Mouse (Mus musculus): ENCODE measurements at regions not wholly inside any gene's neighbourhood (a gene's known extent, or its start where the extent isn't known, plus 50 kb on each side); places are given as distances from the start of the nearest gene placed in this dataset.

GRCm38 (mm10) chr6:98803384-98803949 is 460.9 kb upstream of the Gm765 start:
- 33% methylated on average over 13 of the region's 13 CpGs for WGBS
- Histone ChIP-seq H3K27me3 (ENCODE audit: control insufficient read depth, insufficient read depth, low read length) (no peaks in the 10 kb centered on the region), H3K36me3 (ENCODE audit: control insufficient read depth, insufficient read depth, low read length) (no peaks in the 10 kb centered on the region), H3K9ac (ENCODE audit: low read length) (no peak overlapping the region), H3K27ac (replicated peaks) (no peak overlapping the region), H3K4me2 (replicated peaks; ENCODE audit: low read depth) (no peak overlapping the region), H3K4me1 (replicated peaks; ENCODE audit: control insufficient read depth, insufficient read depth) (no peaks in the 10 kb centered on the region), H3K9me3 (ENCODE audit: control insufficient read depth, low read length) (no peaks in the 10 kb centered on the region), H3K4me3 (ENCODE audit: low read depth, low read length) (no peak overlapping the region)
- peak; percentile 25 for DNase-seq (ENCODE audit: low spot score)
- no peak for TF ChIP-seq CTCF (IDR thresholded peaks at IDR 0.05; ENCODE audit: low read depth)
- TF ChIP-seq EP300 (optimal IDR thresholded peaks at IDR 0.05) = peak; percentile 31
- peak; percentile 38; the same call in 1 of the 2 replicates for ATAC-seq (ENCODE audit: low FRiP score, low TSS enrichment)

GRCm38 (mm10) chr6:98801061-98801460 is 458.5 kb upstream of the Gm765 start:
- Histone ChIP-seq H3K9ac (ENCODE audit: low read length) (no peak overlapping the region), H3K9me3 (ENCODE audit: control insufficient read depth, low read length) (no peaks in the 10 kb centered on the region), H3K4me3 (ENCODE audit: low read depth, low read length) (no peak overlapping the region), H3K27ac (replicated peaks) (no peak overlapping the region), H3K27me3 (ENCODE audit: control insufficient read depth, insufficient read depth, low read length) (no peaks in the 10 kb centered on the region), H3K4me2 (replicated peaks; ENCODE audit: low read depth) (no peak overlapping the region), H3K36me3 (ENCODE audit: control insufficient read depth, insufficient read depth, low read length) (no peaks in the 10 kb centered on the region), H3K4me1 (replicated peaks; ENCODE audit: control insufficient read depth, insufficient read depth) (no peaks in the 10 kb centered on the region)
- ATAC-seq (ENCODE audit: low FRiP score, low TSS enrichment) = no peak
- DNase-seq (ENCODE audit: low spot score) = no peak
- WGBS = 72% methylated on average over 4 of the region's 4 CpGs
- no peak for TF ChIP-seq EP300 (optimal IDR thresholded peaks at IDR 0.05)
- TF ChIP-seq CTCF (IDR thresholded peaks at IDR 0.05; ENCODE audit: low read depth) = no peak

GRCm38 (mm10) chr6:98800040-98800439 is 457.5 kb upstream of the Gm765 start:
- no peak overlapping the region for H3K27ac ChIP-seq (replicated peaks)
- ATAC-seq (ENCODE audit: low FRiP score, low TSS enrichment) = no peak

GRCm38 (mm10) chr6:98797778-98798177 is 455.2 kb upstream of the Gm765 start:
- 52% methylated on average over 3 of the region's 3 CpGs for WGBS
- Histone ChIP-seq H3K9ac (ENCODE audit: low read length) (no peak overlapping the region), H3K4me3 (ENCODE audit: low read depth, low read length) (no peak overlapping the region), H3K27ac (replicated peaks) (no peak overlapping the region), H3K4me2 (replicated peaks; ENCODE audit: low read depth) (no peak overlapping the region), H3K27me3 (ENCODE audit: control insufficient read depth, insufficient read depth, low read length) (no peaks in the 10 kb centered on the region), H3K4me1 (replicated peaks; ENCODE audit: control insufficient read depth, insufficient read depth) (no peaks in the 10 kb centered on the region), H3K36me3 (ENCODE audit: control insufficient read depth, insufficient read depth, low read length) (no peaks in the 10 kb centered on the region), H3K9me3 (ENCODE audit: control insufficient read depth, low read length) (no peaks in the 10 kb centered on the region)
- no peak for ATAC-seq (ENCODE audit: low FRiP score, low TSS enrichment)
- no peak for DNase-seq (ENCODE audit: low spot score)
- no peak for TF ChIP-seq CTCF (IDR thresholded peaks at IDR 0.05; ENCODE audit: low read depth)
- no peak for TF ChIP-seq EP300 (optimal IDR thresholded peaks at IDR 0.05)

More at GRCm38 (mm10) chr6:98800040-98800439, 457.5 kb upstream of the Gm765 start:
- no peaks in the 10 kb centered on the region for H3K4me1 ChIP-seq (replicated peaks; ENCODE audit: control insufficient read depth, insufficient read depth)
- H3K36me3 ChIP-seq (ENCODE audit: control insufficient read depth, insufficient read depth, low read length) = no peaks in the 10 kb centered on the region
- DNase-seq (ENCODE audit: low spot score) = no peak
- H3K9ac ChIP-seq (ENCODE audit: low read length) = no peak overlapping the region
- WGBS = 63% methylated on average over 8 of the region's 8 CpGs
- TF ChIP-seq CTCF (IDR thresholded peaks at IDR 0.05; ENCODE audit: low read depth) (no peak), EP300 (optimal IDR thresholded peaks at IDR 0.05) (no peak)
- no peaks in the 10 kb centered on the region for H3K9me3 ChIP-seq (ENCODE audit: control insufficient read depth, low read length)
- no peak overlapping the region for H3K4me2 ChIP-seq (replicated peaks; ENCODE audit: low read depth)
- no peaks in the 10 kb centered on the region for H3K27me3 ChIP-seq (ENCODE audit: control insufficient read depth, insufficient read depth, low read length)
- no peak overlapping the region for H3K4me3 ChIP-seq (ENCODE audit: low read depth, low read length)

- H3K9me3 ChIP-seq (ENCODE audit: control insufficient read depth, low read length) = no peaks in the 10 kb centered on the region
- no peaks in the 10 kb centered on the region for H3K36me3 ChIP-seq (ENCODE audit: control insufficient read depth, insufficient read depth, low read length)
- H3K4me1 ChIP-seq (replicated peaks; ENCODE audit: control insufficient read depth, insufficient read depth) = no peaks in the 10 kb centered on the region
- no peaks in the 10 kb centered on the region for H3K27me3 ChIP-seq (ENCODE audit: control insufficient read depth, insufficient read depth, low read length)
- TF ChIP-seq CTCF (IDR thresholded peaks at IDR 0.05; ENCODE audit: low read depth) (no peak), EP300 (optimal IDR thresholded peaks at IDR 0.05) (peak; percentile 20)
- H3K9ac ChIP-seq (ENCODE audit: low read length) = no peak overlapping the region
- DNase-seq (ENCODE audit: low spot score) (no peak), ATAC-seq (ENCODE audit: low FRiP score, low TSS enrichment) (no peak; the same call in 1 of the 2 replicates)
- no peak overlapping the region for H3K4me2 ChIP-seq (replicated peaks; ENCODE audit: low read depth)
- H3K27ac ChIP-seq (replicated peaks) = no peak overlapping the region
- no peak overlapping the region for H3K4me3 ChIP-seq (ENCODE audit: low read depth, low read length)
- WGBS = 32% methylated on average over 6 of the region's 6 CpGs
These were observed 454.8 kb upstream of the Gm765 start for GRCm38 (mm10) chr6:98797373-98797772.

- H3K4me3 ChIP-seq (ENCODE audit: low read depth, low read length) = no peak overlapping the region
- H3K9ac ChIP-seq (ENCODE audit: low read length) = no peak overlapping the region
- H3K27me3 ChIP-seq (ENCODE audit: control insufficient read depth, insufficient read depth, low read length) = no peaks in the 10 kb centered on the region
- H3K27ac ChIP-seq (replicated peaks) = no peak overlapping the region
- 24% methylated on average over 4 of the region's 4 CpGs for WGBS
- no peak for ATAC-seq (ENCODE audit: low FRiP score, low TSS enrichment)
- no peaks in the 10 kb centered on the region for H3K9me3 ChIP-seq (ENCODE audit: control insufficient read depth, low read length)
- no peak overlapping the region for H3K4me2 ChIP-seq (replicated peaks; ENCODE audit: low read depth)
- no peaks in the 10 kb centered on the region for H3K4me1 ChIP-seq (replicated peaks; ENCODE audit: control insufficient read depth, insufficient read depth)
- TF ChIP-seq CTCF (IDR thresholded peaks at IDR 0.05; ENCODE audit: low read depth) (no peak), EP300 (optimal IDR thresholded peaks at IDR 0.05) (no peak)
- no peak for DNase-seq (ENCODE audit: low spot score)
- H3K36me3 ChIP-seq (ENCODE audit: control insufficient read depth, insufficient read depth, low read length) = no peaks in the 10 kb centered on the region
These were observed 454.1 kb upstream of the Gm765 start for GRCm38 (mm10) chr6:98796666-98797065.
